Mouse (Mus musculus): ENCODE data around the gene Trappc6a. TPM values are rescaled to one million over a fixed set of nuclear protein-coding genes. Genes with fewer than 3 reads are reported as not detected.
A peak's percentile ranks its signal among the peaks of the same experiment; 100 is the strongest.

Trappc6a gene
- polyA plus RNA-seq, 1 experiment from 2014 or later, result 61.7 TPM

DNA sequence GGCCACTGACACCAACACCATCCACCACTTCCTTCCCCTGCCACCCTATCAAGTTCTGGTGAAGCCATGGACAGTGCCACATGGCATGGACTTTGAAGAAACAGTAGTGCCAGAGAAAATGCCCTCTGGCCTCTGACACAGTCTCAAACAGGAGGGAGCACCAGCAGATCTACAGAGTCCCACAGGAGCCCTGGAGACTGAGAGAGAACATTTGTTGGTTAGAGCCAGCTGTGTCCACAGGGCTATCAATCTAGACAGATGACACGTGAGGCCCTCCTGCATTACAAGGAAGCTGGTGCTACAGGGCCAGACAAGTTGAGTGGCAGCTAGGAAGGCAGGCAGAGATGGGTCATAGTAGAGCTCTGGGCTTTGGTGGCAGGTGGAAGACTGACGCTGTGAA, 44.2 kb downstream of the Trappc6a start:
- Histone ChIP-seq H3K27ac (no peak overlapping the region), H3K27me3 (no peaks in the 10 kb centered on the region), H3K9me3 (no peaks in the 10 kb centered on the region), H3K4me1 (no peaks in the 10 kb centered on the region), H3K36me3 (peaks cover 32% of the 10 kb centered on the region), H3K9ac (no peak overlapping the region), H3K4me3 (no peak overlapping the region), H3K4me2 (replicated peaks) (no peak overlapping the region)
- 64% methylated on average over 2 of the region's 2 CpGs for WGBS
- no peak for ATAC-seq (ENCODE audit: insufficient number of reproducible peaks, insufficient read depth, low FRiP score, low TSS enrichment)

DNA sequence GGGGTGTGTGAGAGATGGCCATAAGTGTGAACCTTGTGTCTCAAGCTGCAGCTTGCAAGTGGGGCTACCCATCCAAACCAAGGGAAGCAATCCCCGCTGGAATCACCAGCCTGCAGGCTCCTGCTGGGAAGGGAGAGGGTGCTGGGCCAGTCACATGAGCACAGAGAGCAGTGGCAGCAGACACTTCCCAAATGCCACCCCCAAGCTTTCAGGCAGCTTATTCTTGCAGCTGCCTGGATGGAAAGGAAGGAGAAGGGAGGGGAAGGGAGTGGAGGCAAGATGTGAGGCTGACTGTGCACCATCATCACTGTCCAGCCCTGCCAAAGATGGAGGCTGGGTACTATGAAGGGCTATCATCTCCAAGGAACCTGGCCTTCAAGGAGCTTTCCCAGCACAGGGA, 46.0 kb downstream of the Trappc6a start:
- H3K9me3 ChIP-seq, result no peaks in the 10 kb centered on the region
- ATAC-seq (ENCODE audit: insufficient number of reproducible peaks, insufficient read depth, low FRiP score, low TSS enrichment), result no peak
- no peak overlapping the region for H3K27ac ChIP-seq
- WGBS, result 100% methylated on average over 1 of the region's 1 CpGs
- no peak overlapping the region for H3K4me3 ChIP-seq
- peaks cover 40% of the 10 kb centered on the region for H3K36me3 ChIP-seq
- no peak overlapping the region for H3K9ac ChIP-seq
- H3K4me2 ChIP-seq (replicated peaks), result no peak overlapping the region
- H3K27me3 ChIP-seq, result no peaks in the 10 kb centered on the region
- peaks cover 11% of the 10 kb centered on the region for H3K4me1 ChIP-seq

DNA sequence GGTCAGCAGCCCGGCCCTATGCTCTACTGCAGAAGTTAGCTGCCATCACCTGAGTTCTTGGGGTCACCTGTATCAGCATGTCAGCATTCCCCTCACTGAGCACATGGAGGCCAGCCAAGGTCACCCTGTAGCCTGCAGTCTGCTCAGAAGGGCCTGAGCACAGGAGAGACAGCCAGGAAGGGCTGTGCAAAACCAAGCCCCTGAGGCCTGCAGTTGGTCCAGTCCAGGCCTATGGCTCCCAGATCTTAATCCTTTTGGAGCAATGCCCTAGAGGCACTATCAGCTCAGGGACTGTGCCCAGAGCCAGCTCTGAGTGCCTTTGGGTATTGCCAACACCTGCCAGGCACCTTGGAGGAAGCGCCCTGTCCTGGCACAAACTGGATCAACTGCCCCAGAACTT, 48.9 kb downstream of the Trappc6a start:
- H3K36me3 ChIP-seq, result peaks cover 39% of the 10 kb centered on the region
- WGBS, result 95% methylated on average over 2 of the region's 2 CpGs
- peaks cover 31% of the 10 kb centered on the region for H3K4me1 ChIP-seq
- no peaks in the 10 kb centered on the region for H3K9me3 ChIP-seq
- H3K4me2 ChIP-seq (replicated peaks), result no peak overlapping the region
- no peaks in the 10 kb centered on the region for H3K27me3 ChIP-seq
- ATAC-seq (ENCODE audit: insufficient number of reproducible peaks, insufficient read depth, low FRiP score, low TSS enrichment), result no peak
- no peak overlapping the region for H3K4me3 ChIP-seq
- no peak overlapping the region for H3K27ac ChIP-seq
- no peak overlapping the region for H3K9ac ChIP-seq

DNA sequence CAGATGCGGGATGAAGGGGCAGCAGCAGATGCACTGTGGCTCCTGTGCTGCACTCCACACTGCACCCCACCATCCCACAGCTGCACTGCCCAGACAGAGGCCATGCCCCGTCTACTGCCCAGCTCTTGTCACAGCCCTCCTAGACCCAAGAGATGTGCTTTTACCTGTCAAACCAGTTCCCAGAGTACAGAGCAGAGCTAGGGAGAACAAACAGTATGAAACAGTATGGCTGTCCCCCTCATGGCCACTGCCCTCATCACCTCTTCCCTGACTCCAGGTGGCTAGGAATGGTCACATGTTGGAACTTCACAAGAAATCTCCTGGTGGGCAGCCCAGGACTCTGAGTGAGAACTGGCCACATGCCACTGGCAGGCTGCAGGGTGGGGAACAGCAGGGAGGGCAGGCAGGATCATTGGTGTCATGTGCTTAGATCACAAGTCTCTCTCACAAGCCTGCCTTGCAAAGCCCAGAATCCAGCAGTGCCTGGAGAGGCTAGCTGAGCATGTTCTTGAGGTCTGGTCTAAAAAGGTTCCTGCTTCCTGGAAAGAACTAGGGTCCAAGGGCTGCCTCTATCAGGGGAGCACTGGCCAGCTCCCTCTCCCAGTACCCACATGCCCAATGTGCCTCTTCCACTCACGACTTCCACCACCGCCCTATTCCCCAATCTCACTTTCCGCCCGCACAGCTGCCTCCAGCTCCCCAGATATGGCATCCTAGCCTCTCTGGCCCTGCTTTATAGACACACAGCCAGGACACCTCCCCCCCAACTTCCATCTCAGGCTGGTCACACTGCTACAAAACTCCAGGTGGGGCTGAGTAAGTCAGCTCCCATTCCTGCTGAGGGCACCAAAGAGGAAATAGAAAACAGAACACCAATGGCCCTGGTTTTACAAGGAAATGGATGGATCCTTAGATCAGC, 50.0 kb downstream of the Trappc6a start:
- no peak for ATAC-seq (ENCODE audit: insufficient number of reproducible peaks, insufficient read depth, low FRiP score, low TSS enrichment)
- no peak overlapping the region for H3K4me2 ChIP-seq (replicated peaks)
- H3K4me1 ChIP-seq, result peaks cover 34% of the 10 kb centered on the region
- no peaks in the 10 kb centered on the region for H3K9me3 ChIP-seq
- 86% methylated on average over 6 of the region's 6 CpGs for WGBS
- H3K27me3 ChIP-seq, result no peaks in the 10 kb centered on the region
- H3K4me3 ChIP-seq, result no peak overlapping the region
- H3K36me3 ChIP-seq, result peaks cover 34% of the 10 kb centered on the region
- no peak overlapping the region for H3K27ac ChIP-seq
- H3K9ac ChIP-seq, result no peak overlapping the region

DNA sequence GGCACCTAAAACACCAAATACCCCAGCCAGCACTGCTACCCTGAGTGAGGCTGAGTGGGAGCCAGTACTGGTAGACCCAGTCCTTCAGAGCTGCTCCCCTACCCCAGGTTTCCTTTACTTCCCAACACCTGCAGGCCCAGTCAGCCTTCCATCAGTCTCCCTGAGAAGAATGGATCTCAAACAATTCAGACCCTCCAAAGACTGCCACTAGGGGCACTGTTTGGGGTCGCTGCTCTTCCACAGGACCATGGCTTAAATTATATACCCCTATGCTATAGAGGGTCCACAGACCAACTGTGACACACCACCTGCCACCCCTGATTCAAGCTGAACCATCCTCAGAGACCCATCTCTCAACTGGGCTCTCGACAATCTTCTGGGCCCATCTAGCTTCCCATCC, 50.8 kb downstream of the Trappc6a start:
- no peaks in the 10 kb centered on the region for H3K27me3 ChIP-seq
- ATAC-seq (ENCODE audit: insufficient number of reproducible peaks, insufficient read depth, low FRiP score, low TSS enrichment), result no peak
- 41% methylated on average over 2 of the region's 2 CpGs for WGBS
- peaks cover 26% of the 10 kb centered on the region for H3K36me3 ChIP-seq
- H3K4me1 ChIP-seq, result peaks cover 39% of the 10 kb centered on the region
- no peak overlapping the region for H3K9ac ChIP-seq
- no peaks in the 10 kb centered on the region for H3K9me3 ChIP-seq
- no peak overlapping the region for H3K4me3 ChIP-seq
- H3K27ac ChIP-seq, result no peak overlapping the region
- peak overlapping the region; percentile 9; the same call in 1 of the 2 replicates for H3K4me2 ChIP-seq (replicated peaks)

DNA sequence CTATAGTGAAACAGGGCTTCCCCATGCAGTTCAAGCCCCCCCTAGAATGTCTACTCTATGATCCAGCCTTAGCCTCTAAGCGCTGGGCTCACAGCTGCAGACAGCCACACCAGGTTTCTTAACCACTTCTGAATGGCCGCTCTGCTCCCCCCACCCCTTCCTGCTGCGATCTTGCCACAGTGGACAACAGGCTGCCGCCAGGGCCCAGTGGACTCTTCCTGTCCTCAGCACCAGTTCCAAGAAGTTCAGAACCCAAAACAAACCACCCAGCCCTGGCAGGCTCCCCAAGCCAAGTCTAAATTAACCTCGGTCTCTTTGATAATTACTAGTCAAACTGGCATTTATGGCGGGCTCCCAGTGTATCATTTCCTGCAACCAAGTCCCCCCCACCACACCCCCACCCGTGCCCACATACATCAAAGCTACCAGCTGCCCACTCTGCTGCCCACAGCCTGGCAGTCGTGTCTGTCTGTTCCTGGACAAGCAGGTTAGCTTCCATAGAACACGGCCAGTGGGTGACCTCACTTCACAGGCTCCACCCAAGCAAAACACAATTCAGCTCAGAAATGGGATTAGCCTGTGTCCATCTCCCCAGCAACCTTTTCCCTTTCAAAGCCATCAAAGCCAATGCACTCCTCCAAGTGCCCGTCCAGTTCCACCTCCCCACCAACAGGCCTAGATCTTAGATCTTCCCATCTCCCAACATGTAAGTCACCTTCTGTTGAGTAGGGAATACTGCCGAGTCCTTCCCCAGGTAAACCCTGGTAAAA, 52.5 kb downstream of the Trappc6a start:
- ATAC-seq (ENCODE audit: insufficient number of reproducible peaks, insufficient read depth, low FRiP score, low TSS enrichment), result no peak
- Histone ChIP-seq H3K4me1 (peaks cover 39% of the 10 kb centered on the region), H3K9ac (peak overlapping the region; percentile 94), H3K36me3 (peaks cover 29% of the 10 kb centered on the region), H3K27ac (no peak overlapping the region), H3K27me3 (no peaks in the 10 kb centered on the region), H3K9me3 (peaks cover 6% of the 10 kb centered on the region; the same call in 1 of the 2 replicates), H3K4me3 (peak overlapping the region; percentile 91), H3K4me2 (replicated peaks) (peak overlapping the region; percentile 89)
- WGBS, result 33% methylated on average over 11 of the region's 11 CpGs

DNA sequence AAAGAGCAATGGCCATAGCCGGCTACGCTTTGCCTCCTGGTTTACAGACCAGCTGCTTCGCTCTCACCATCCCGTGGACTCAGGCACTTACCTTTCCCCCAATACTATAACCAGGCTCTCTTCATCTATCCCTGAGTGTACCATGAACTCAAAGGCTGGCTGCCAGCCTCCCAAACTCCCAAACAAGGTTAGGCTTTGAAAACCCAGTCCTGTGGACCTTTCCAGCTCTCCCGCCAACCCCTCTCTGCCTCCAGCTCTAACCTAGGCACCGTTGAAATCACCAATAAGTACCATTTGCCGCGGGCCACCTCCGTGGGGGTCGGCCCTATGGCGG, 53.2 kb downstream of the Trappc6a start:
- Histone ChIP-seq H3K4me3 (peak overlapping the region; percentile 91), H3K36me3 (peaks cover 27% of the 10 kb centered on the region), H3K27me3 (no peaks in the 10 kb centered on the region), H3K9ac (peak overlapping the region; percentile 94), H3K27ac (peak overlapping the region; percentile 91; the same call in 1 of the 2 replicates), H3K9me3 (peaks cover 6% of the 10 kb centered on the region; the same call in 1 of the 2 replicates), H3K4me2 (replicated peaks) (peak overlapping the region; percentile 89), H3K4me1 (peaks cover 39% of the 10 kb centered on the region)
- ATAC-seq (ENCODE audit: insufficient number of reproducible peaks, insufficient read depth, low FRiP score, low TSS enrichment), result no peak
- WGBS, result 1% methylated on average over 11 of the region's 11 CpGs

DNA sequence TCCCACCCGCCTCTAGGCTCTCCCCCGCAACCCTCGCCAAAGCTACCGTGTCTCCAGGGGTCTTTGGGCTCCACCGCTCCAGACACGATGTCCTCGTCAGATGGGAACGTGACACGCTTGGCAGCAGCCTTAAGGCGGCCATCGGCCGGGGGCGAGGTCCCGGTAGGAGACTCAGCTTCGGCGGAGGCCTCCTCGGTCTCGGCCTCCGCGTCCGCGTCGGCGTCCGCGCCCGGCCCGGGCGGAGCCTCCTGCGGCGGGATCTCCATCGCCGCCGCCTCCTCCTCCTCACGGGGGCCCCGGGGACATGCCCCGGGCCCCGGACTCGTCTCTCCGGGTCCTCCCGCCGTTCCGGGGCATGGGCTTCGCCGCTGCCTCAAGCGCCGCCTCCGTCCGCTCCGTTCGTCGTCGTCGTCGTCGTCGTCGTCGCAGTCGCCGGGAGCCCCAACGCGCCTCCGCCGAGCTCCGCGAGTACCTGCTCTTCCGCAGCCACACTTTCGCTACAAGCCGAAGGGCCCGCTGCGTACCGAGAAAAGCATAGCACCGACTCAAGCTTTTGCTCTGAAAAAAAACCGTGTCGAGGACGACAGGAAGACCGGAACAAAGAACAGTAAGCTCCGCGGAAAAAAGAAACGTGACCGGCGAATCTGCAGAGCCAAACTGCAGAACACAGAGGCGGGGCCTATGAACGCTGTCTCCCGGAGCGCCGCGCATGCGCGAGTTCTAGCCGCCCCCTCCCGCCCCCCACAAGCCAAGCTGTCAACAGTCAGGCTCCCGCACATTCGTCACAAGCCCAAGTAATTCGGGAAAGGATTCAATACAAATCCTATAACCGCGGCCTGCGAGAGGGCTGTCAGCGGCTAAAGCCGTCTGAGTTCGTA, 53.8 kb downstream of the Trappc6a start:
- WGBS, result under 1% methylated on average over 102 of the region's 102 CpGs
- peak overlapping the region; percentile 91 for H3K4me3 ChIP-seq
- peaks cover 39% of the 10 kb centered on the region for H3K4me1 ChIP-seq
- H3K9me3 ChIP-seq, result peaks cover 6% of the 10 kb centered on the region; the same call in 1 of the 2 replicates
- H3K36me3 ChIP-seq, result peaks cover 27% of the 10 kb centered on the region
- ATAC-seq (ENCODE audit: insufficient number of reproducible peaks, insufficient read depth, low FRiP score, low TSS enrichment), result peak; percentile 74; the same call in 1 of the 2 replicates
- peak overlapping the region; percentile 89 for H3K4me2 ChIP-seq (replicated peaks)
- H3K27ac ChIP-seq, result peak overlapping the region; percentile 91
- no peaks in the 10 kb centered on the region for H3K27me3 ChIP-seq
- peak overlapping the region; percentile 94 for H3K9ac ChIP-seq

DNA sequence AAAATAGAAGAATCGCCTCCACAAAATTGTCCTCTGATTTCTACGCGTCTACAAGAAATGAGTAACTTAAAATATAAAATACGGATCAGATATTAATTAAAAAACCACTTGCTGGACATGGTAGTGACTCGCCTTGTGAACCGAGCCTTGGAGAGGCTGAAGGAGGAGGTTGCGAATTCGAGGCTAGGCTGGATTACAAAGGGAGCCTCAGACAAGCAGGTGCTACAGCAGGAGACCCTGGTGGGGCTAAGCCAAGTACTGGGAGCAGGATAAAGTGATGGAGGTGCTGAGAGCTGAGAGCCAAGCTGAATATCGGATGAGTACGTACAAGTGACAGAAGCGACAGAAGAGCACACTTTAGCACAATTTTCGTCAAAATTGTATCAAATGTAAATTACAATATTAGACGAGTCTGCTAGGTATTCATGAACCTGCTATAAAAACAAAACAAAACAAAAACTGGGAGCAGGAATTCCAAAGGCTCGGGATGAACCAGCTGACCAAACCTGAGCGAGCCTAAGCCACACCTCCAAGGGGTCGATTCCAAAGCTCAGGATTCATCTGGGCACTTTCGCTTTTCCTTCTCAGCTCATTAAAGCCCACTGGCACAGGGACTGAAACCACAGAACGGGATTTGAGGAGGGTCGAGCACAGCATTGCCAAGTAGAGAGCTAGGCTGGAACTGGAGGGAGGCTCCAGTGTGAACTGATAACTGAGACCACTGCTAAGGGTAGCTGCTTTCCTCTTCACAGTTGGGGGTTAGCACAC, 54.6 kb downstream of the Trappc6a start, which contains the start of gene Ppp1r37:
Gene Ppp1r37 (minus strand): TSS at position 434 of the 768 bp plus-strand sequence.
- ATAC-seq (ENCODE audit: insufficient number of reproducible peaks, insufficient read depth, low FRiP score, low TSS enrichment), result no peak
- no peaks in the 10 kb centered on the region for H3K27me3 ChIP-seq
- peak within 1 kb of the TSS; percentile 89 for H3K4me2 ChIP-seq (replicated peaks)
- H3K4me1 ChIP-seq, result peaks cover 39% of the 10 kb centered on the region
- peak within 1 kb of the TSS; percentile 91 for H3K27ac ChIP-seq
- peaks cover 25% of the 10 kb centered on the region for H3K36me3 ChIP-seq
- H3K9ac ChIP-seq, result peak within 1 kb of the TSS; percentile 94
- H3K4me3 ChIP-seq, result peak within 1 kb of the TSS; percentile 91
- 1% methylated on average over 19 of the region's 19 CpGs for WGBS
- H3K9me3 ChIP-seq, result peaks cover 6% of the 10 kb centered on the region; the same call in 1 of the 2 replicates

DNA sequence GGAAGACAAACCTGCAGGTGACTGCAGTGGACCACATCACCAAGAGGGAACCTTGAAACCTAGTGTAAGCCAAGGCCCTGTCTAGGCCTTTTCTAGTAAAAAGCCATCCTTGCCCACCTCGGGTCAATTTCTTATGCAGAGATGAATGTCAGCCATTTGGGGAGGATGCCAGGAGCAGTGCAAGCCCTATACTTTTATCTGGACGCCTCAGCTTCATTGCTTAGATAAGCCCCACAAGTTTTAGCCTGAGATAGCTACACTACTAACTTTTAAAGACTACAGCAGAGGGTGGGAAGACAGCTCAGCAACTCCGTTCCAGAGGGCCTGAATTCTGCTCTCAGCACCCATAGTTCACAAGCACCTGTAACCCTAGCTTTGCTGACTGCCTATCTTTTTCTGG, 55.7 kb downstream of the Trappc6a start:
- peaks cover 6% of the 10 kb centered on the region; the same call in 1 of the 2 replicates for H3K9me3 ChIP-seq
- H3K27me3 ChIP-seq, result no peaks in the 10 kb centered on the region
- WGBS, result 84% methylated on average over 3 of the region's 3 CpGs
- no peak overlapping the region for H3K4me2 ChIP-seq (replicated peaks)
- ATAC-seq (ENCODE audit: insufficient number of reproducible peaks, insufficient read depth, low FRiP score, low TSS enrichment), result no peak
- no peak overlapping the region for H3K27ac ChIP-seq
- H3K4me1 ChIP-seq, result peaks cover 31% of the 10 kb centered on the region
- H3K36me3 ChIP-seq, result peaks cover 25% of the 10 kb centered on the region
- no peak overlapping the region for H3K9ac ChIP-seq
- H3K4me3 ChIP-seq, result no peak overlapping the region
